Mouse (Mus musculus): Measurements from ENCODE around the gene Ccdc102a.

Ccdc102a gene

GRCm38 (mm10) chr8:94922176-94922575 lies 4.3 kb upstream of the Ccdc102a start:
- DNase-seq (ENCODE audit: low read depth, low spot score) = no peak

DNA sequence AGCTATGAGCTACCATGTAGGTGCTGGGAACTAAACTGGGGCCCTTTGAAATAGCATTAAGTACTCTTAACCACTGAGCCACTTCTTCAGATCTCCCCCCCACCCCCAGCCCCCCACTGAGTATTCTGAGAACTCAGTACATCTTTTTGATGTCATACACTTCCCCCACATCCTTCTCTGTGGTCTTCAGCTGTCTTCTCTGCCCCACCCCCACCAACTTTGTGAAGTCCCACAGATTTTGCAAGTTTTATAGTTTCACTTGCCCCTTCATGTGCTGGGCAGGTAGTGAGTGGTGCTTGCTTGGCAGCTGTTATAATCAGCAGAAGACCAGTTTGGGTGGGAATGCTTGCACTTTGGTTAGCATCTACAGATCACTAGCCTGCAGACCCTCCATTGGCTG lies 1.4 kb upstream of the Ccdc102a start:
- DNase-seq (ENCODE audit: low read depth, low spot score) = no peak

DNA sequence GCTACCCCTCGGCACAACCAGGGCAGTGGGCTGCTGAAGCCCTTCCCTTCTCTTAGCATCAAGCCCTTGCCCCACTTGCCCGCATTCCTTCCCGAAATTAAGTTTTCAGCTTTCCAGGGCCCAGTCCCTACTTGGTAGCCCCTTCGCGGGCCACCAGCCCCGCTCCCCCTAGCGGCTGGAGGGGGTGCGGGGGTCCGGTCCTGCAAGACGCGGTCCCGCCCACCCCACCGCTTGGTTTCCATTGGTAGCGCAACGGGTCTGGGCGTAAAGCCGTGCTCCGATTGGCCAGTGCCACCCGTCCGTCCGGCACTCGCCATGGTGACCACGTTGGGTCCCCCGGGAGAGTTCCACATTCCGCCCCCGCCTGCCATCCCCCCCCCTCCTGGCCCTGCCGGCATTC lies 546 bp downstream of the Ccdc102a start:
- DNase-seq (ENCODE audit: low read depth, low spot score) = peak; percentile 97

GRCm38 (mm10) chr8:94916960-94917324 lies 956 bp downstream of the Ccdc102a start:
- DNase-seq (ENCODE audit: low read depth, low spot score) = no peak

- no peak for DNase-seq (ENCODE audit: low read depth, low spot score)
These were observed 1.5 kb downstream of the Ccdc102a start for GRCm38 (mm10) chr8:94916311-94916959.

GRCm38 (mm10) chr8:94914701-94915101 lies 3.2 kb downstream of the Ccdc102a start:
- peak; percentile 69 for DNase-seq (ENCODE audit: low read depth, low spot score)

GRCm38 (mm10) chr8:94914256-94914655 lies 3.6 kb downstream of the Ccdc102a start:
- no peak for DNase-seq (ENCODE audit: low read depth, low spot score)

DNA sequence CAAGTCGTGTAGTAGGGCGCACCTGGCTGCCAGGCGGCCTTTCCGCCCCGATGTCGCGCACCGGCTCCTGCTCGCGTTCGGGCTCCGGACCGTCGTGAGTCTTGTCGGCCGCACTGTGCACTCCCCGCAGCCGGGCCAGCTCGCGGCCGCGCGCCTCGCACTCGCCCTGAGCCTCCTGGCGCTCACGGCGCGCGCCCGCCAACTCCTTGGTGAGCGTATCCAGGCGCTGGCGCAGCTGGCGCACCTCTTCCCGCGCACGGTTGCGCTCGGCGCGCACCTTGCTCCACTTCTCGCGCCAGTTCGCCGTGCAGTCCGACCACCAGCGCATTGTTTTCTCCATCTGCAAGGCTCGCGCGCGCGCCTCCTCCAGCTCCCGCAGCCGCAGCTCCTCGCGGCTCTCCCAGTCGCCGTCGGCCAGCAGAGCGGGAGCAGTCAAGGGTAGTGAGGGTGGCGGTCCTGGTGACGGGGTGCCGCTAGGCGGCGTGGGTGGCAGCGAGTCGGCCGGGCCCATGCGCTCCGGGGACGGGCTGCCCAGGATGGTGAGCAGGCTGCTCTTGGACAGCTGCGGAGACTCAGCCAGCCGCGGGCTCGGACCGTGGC lies 4.7 kb downstream of the Ccdc102a start:
- peak; percentile 66 for DNase-seq (ENCODE audit: low read depth, low spot score)

DNA sequence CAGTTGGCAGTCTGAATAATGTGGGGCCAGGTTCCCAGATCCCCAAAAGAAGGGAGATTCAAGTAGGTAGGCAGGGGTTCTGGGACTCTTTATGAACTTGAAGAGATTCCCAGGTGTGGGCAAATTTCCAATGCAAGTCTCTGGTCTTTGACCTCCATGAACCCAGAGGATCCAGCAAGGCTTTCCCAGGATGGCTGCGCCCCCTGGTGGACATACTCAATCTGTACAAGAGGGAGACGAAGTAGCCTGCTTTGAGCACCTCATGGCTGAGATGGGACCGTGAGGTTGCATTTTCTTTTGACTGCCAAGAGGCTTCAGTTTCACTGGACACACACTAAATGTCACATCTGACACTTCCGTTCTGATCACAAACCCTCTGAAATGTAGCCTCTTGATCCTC lies 9.1 kb downstream of the Ccdc102a start:
- DNase-seq (ENCODE audit: low read depth, low spot score) = peak; percentile 86

GRCm38 (mm10) chr8:94907591-94908300 lies 10.2 kb downstream of the Ccdc102a start:
- DNase-seq (ENCODE audit: low read depth, low spot score) = no peak

DNA sequence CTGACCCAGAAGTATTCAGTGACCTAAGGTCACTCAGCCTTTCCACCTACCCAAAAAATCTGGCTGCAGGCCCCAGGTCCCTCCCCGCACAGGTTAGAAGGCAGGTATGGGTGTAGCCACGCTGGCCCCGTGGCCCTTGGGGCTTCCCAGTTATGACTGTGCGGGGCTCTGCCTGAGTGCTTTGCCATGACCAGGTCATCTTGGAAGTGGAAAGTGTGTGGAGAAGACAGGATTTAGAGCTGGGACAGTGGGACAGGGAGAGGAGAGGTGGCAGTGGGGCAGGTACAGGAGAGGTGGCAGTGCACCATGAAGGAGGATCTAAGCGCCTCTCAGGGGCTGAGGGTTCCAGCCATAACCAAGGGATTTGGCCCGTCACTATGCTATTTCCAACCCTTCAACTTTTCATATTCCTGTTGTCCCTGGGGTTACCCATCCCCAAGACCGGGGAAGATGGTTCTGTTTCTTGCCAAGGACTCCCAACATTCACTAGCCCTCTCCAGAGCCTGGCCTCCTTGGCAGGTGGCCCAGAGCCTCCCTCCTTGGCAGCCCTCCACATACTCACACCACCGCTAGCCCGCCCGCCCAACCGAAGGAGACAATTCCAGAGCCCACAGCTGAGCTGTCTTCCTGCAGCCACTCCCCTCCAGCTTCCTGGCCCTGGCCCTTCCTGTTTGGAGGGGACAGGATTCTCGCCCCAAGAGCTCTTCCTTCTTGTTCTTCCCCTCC lies 13.3 kb downstream of the Ccdc102a start:
- no peak for DNase-seq (ENCODE audit: low read depth, low spot score)

- peak; percentile 82 for DNase-seq (ENCODE audit: low read depth, low spot score)
These were observed 14.2 kb downstream of the Ccdc102a start for GRCm38 (mm10) chr8:94903709-94904108.

GRCm38 (mm10) chr8:94901031-94901430 lies 16.9 kb downstream of the Ccdc102a start:
- no peak for DNase-seq (ENCODE audit: low read depth, low spot score)

DNA sequence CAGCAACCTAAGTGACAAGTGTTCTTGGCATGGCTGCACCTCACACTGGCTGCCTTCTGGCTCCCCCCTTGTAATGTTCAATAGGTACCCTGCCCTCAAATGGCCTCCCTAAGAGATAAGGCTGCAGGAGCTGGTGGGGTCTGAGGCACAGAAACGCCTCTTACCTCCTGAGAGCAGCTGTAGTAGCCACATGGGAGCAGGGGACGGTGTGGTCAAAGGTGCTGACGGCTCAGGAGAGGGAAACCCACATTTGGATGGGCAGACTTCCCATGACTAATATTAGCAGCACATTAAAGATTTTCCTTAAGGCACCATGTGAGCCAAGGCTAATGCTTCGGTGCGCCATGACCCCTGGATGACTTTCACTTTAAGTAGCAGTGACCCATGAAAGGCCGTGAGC lies 17.3 kb downstream of the Ccdc102a start:
- no peak for DNase-seq (ENCODE audit: low read depth, low spot score)

DNA sequence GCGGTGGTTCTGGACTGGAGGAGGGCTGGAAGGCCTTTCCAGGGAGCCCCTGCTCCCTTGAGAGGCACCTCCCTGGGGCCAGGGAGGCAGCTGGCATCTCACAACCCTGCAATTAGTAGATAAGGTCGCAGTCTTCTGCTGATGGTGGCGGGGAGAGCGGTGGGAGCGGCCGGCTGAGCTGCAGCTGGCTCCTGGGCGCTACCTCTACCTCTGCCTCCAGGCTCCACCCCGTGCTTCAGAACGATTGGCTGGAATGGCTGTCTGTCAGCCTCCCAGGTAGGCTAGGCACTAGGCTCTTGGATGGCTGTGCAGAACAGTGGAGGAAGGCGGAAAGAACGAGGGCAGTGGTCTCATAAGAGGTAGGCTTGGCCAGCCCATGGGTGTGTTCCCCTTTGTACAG lies 18.6 kb downstream of the Ccdc102a start:
- DNase-seq (ENCODE audit: low read depth, low spot score) = no peak

GRCm38 (mm10) chr8:94892917-94893316 lies 25.0 kb downstream of the Ccdc102a start:
- no peak for DNase-seq (ENCODE audit: low read depth, low spot score)

DNA sequence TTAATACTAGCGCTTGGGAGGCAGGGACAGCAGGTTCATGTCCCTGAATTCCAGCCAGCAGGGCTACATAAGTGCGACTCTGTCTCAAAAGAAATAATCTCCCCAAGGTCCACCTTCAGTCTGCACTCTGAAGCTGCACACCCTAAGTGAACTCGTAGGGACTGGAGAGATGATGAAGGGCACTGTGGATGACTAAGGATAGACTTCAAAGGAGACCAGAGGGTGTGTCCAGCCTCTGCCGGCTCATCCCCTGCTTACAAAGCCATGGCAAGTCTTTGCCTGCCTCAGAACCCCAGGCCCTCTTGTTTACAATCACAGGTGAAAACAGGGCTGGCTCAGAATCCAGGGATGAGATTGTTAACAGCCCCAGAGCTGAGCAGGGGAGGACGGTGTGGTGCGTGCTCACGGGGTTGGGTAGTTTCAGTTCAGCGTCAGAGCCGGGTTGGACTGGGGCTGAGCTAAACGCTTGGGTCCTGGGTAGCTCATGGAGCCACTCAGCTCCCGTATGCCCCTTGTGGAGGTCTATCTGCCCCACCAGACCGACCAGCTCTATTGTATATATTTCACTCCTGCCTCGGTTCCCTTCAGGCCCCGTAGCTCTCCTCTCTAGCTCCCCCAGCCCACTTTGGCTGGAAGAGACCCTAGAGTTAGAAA lies 29.4 kb downstream of the Ccdc102a start:
- no peak for DNase-seq (ENCODE audit: low read depth, low spot score)

DNA sequence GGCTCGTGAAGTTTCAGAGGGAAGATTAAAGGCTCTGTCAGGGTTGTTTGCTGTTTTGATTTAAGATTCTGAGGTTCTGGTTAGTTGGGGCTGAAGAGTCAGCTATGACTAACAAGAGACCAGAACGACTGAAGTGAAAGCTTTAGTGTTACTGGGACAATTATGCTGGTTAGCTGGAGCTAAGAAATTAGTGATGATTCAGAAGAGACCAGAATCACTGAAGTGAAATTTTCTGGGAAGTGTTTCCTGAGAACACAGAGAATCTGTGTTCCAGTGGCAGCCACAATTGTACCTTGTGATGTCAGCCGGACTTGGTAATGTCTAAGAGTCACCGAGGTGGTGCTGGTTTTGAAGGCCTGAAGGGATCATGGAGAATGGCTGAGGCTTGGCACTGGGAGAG lies 37.2 kb downstream of the Ccdc102a start:
- no peak for DNase-seq (ENCODE audit: low read depth, low spot score)

DNA sequence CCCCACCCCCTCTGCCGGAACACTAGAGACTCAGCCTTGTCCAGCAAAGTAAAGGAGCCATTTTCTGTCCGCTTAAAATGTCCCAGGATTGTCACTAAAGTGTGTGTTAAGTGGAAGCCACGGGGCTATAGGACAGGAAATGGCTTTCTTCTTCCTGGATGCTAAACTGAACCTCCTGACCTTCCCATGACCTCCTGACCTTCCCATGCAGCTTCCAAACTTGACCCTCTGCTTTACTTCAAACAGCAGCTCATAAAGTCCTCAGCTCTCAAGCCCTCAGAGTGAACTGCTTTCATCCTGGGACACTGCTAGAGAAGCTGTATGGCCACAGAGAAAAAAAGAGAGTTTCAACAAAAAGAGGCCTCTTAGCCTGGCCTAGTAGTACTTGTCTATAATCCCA lies 41.1 kb downstream of the Ccdc102a start:
- DNase-seq (ENCODE audit: low read depth, low spot score) = peak; percentile 42

- DNase-seq (ENCODE audit: low read depth, low spot score) = peak; percentile 78
These were observed 41.6 kb downstream of the Ccdc102a start, which contains the start of gene Dok4 for GRCm38 (mm10) chr8:94876197-94876730. TSS of gene Dok4 (minus strand) at chr8:94876330.

GRCm38 (mm10) chr8:94875871-94876150 lies 42.1 kb downstream of the Ccdc102a start:
- no peak for DNase-seq (ENCODE audit: low read depth, low spot score)
